Mouse (Mus musculus): ENCODE measurements around the gene Gmcl1. TPM values are rescaled to one million over a fixed set of nuclear protein-coding genes. Genes with fewer than 3 reads are reported as not detected.

Gmcl1 gene
- polyA plus RNA-seq, 1 experiment from 2014 or later, result 17.9 TPM

GRCm38 (mm10) chr6:86708072-86708774 is 25.0 kb downstream of the Gmcl1 start:
- peaks cover 6% of the 10 kb centered on the region; the same call in 1 of the 2 replicates for H3K36me3 ChIP-seq (ENCODE audit: control insufficient read depth, insufficient read depth, low read length)
- no peak overlapping the region for H3K9ac ChIP-seq (ENCODE audit: low read depth, low read length)
- H3K4me2 ChIP-seq, result no peak overlapping the region
- H3K4me1 ChIP-seq (replicated peaks; ENCODE audit: control insufficient read depth, insufficient read depth, low read length), result no peaks in the 10 kb centered on the region
- H3K27ac ChIP-seq (ENCODE audit: low read depth, low read length), result no peak overlapping the region
- WGBS, result 87% methylated on average over 4 of the region's 4 CpGs
- H3K9me3 ChIP-seq (ENCODE audit: control insufficient read depth, low read length), result no peaks in the 10 kb centered on the region
- ATAC-seq (replicated peaks; ENCODE audit: low FRiP score), result no peak
- H3K27me3 ChIP-seq (replicated peaks; ENCODE audit: control insufficient read depth, insufficient read depth, low read length), result no peaks in the 10 kb centered on the region
- DNase-seq (ENCODE audit: low spot score), result no peak
- no peak overlapping the region for H3K4me3 ChIP-seq (ENCODE audit: low read depth, low read length)

GRCm38 (mm10) chr6:86702577-86702976 is 30.6 kb downstream of the Gmcl1 start:
- ATAC-seq (replicated peaks; ENCODE audit: low FRiP score) (no peak), DNase-seq (ENCODE audit: low spot score) (no peak)
- no peak overlapping the region for H3K27ac ChIP-seq (ENCODE audit: low read depth, low read length)
- no peak overlapping the region for H3K4me3 ChIP-seq (ENCODE audit: low read depth, low read length)
- H3K27me3 ChIP-seq (replicated peaks; ENCODE audit: control insufficient read depth, insufficient read depth, low read length), result no peaks in the 10 kb centered on the region
- WGBS, result 82% methylated on average over 9 of the region's 9 CpGs
- no peak overlapping the region for H3K4me2 ChIP-seq
- H3K36me3 ChIP-seq (ENCODE audit: control insufficient read depth, insufficient read depth, low read length), result peaks cover 6% of the 10 kb centered on the region
- no peak overlapping the region for H3K9ac ChIP-seq (ENCODE audit: low read depth, low read length)
- no peaks in the 10 kb centered on the region for H3K9me3 ChIP-seq (ENCODE audit: control insufficient read depth, low read length)
- no peaks in the 10 kb centered on the region for H3K4me1 ChIP-seq (replicated peaks; ENCODE audit: control insufficient read depth, insufficient read depth, low read length)

- Histone ChIP-seq H3K4me3 (ENCODE audit: low read depth, low read length) (no peak overlapping the region), H3K9me3 (ENCODE audit: control insufficient read depth, low read length) (no peaks in the 10 kb centered on the region), H3K27ac (ENCODE audit: low read depth, low read length) (no peak overlapping the region), H3K4me2 (no peak overlapping the region), H3K36me3 (ENCODE audit: control insufficient read depth, insufficient read depth, low read length) (peaks cover 2% of the 10 kb centered on the region), H3K4me1 (replicated peaks; ENCODE audit: control insufficient read depth, insufficient read depth, low read length) (no peaks in the 10 kb centered on the region), H3K27me3 (replicated peaks; ENCODE audit: control insufficient read depth, insufficient read depth, low read length) (no peaks in the 10 kb centered on the region), H3K9ac (ENCODE audit: low read depth, low read length) (no peak overlapping the region)
- no peak for ATAC-seq (replicated peaks; ENCODE audit: low FRiP score)
- WGBS, result 76% methylated on average over 6 of the region's 6 CpGs
- no peak for DNase-seq (ENCODE audit: low spot score)
Measured at GRCm38 (mm10) chr6:86697903-86698302, 35.3 kb downstream of the Gmcl1 start.

- Histone ChIP-seq H3K27me3 (replicated peaks; ENCODE audit: control insufficient read depth, insufficient read depth, low read length) (no peaks in the 10 kb centered on the region), H3K9ac (ENCODE audit: low read depth, low read length) (no peak overlapping the region), H3K27ac (ENCODE audit: low read depth, low read length) (no peak overlapping the region), H3K4me3 (ENCODE audit: low read depth, low read length) (no peak overlapping the region), H3K4me2 (no peak overlapping the region), H3K9me3 (ENCODE audit: control insufficient read depth, low read length) (no peaks in the 10 kb centered on the region), H3K4me1 (replicated peaks; ENCODE audit: control insufficient read depth, insufficient read depth, low read length) (no peaks in the 10 kb centered on the region), H3K36me3 (ENCODE audit: control insufficient read depth, insufficient read depth, low read length) (peaks cover 2% of the 10 kb centered on the region)
- DNase-seq (ENCODE audit: low spot score), result no peak
- no peak for ATAC-seq (replicated peaks; ENCODE audit: low FRiP score)
- WGBS, result 87% methylated on average over 10 of the region's 10 CpGs
Measured at GRCm38 (mm10) chr6:86696213-86696612, 37.0 kb downstream of the Gmcl1 start.

GRCm38 (mm10) chr6:86694465-86694864 is 38.7 kb downstream of the Gmcl1 start:
- DNase-seq (ENCODE audit: low spot score) (peak; percentile 48), ATAC-seq (replicated peaks; ENCODE audit: low FRiP score) (no peak)
- 0 out of 2 replicates have a peak, but pooled peaks cover 1% of the 10 kb centered on the region for H3K4me1 ChIP-seq (replicated peaks; ENCODE audit: control insufficient read depth, insufficient read depth, low read length)
- peaks cover 2% of the 10 kb centered on the region; the same call in 1 of the 2 replicates for H3K36me3 ChIP-seq (ENCODE audit: control insufficient read depth, insufficient read depth, low read length)
- no peak overlapping the region for H3K27ac ChIP-seq (ENCODE audit: low read depth, low read length)
- no peaks in the 10 kb centered on the region for H3K9me3 ChIP-seq (ENCODE audit: control insufficient read depth, low read length)
- H3K27me3 ChIP-seq (replicated peaks; ENCODE audit: control insufficient read depth, insufficient read depth, low read length), result no peaks in the 10 kb centered on the region
- H3K4me2 ChIP-seq, result no peak overlapping the region
- H3K4me3 ChIP-seq (ENCODE audit: low read depth, low read length), result no peak overlapping the region
- no peak overlapping the region for H3K9ac ChIP-seq (ENCODE audit: low read depth, low read length)

GRCm38 (mm10) chr6:86689671-86690070 is 43.5 kb downstream of the Gmcl1 start:
- no peak for DNase-seq (ENCODE audit: low spot score)
- ATAC-seq (replicated peaks; ENCODE audit: low FRiP score), result peak; percentile 78
- 0 out of 2 replicates have a peak, but pooled peaks cover 3% of the 10 kb centered on the region for H3K4me1 ChIP-seq (replicated peaks; ENCODE audit: control insufficient read depth, insufficient read depth, low read length)
- no peaks in the 10 kb centered on the region for H3K9me3 ChIP-seq (ENCODE audit: control insufficient read depth, low read length)
- 81% methylated on average over 3 of the region's 3 CpGs for WGBS
- H3K9ac ChIP-seq (ENCODE audit: low read depth, low read length), result no peak overlapping the region
- no peaks in the 10 kb centered on the region for H3K36me3 ChIP-seq (ENCODE audit: control insufficient read depth, insufficient read depth, low read length)
- no peak overlapping the region for H3K4me2 ChIP-seq
- no peaks in the 10 kb centered on the region for H3K27me3 ChIP-seq (replicated peaks; ENCODE audit: control insufficient read depth, insufficient read depth, low read length)
- no peak overlapping the region for H3K27ac ChIP-seq (ENCODE audit: low read depth, low read length)
- H3K4me3 ChIP-seq (ENCODE audit: low read depth, low read length), result no peak overlapping the region

- H3K9ac ChIP-seq (ENCODE audit: low read depth, low read length), result no peak overlapping the region
- H3K4me1 ChIP-seq (replicated peaks; ENCODE audit: control insufficient read depth, insufficient read depth, low read length), result peaks cover 6% of the 10 kb centered on the region; the same call in 1 of the 2 replicates
- no peak overlapping the region for H3K4me3 ChIP-seq (ENCODE audit: low read depth, low read length)
- no peak for DNase-seq (ENCODE audit: low spot score)
- no peaks in the 10 kb centered on the region for H3K27me3 ChIP-seq (replicated peaks; ENCODE audit: control insufficient read depth, insufficient read depth, low read length)
- ATAC-seq (replicated peaks; ENCODE audit: low FRiP score), result no peak
- H3K27ac ChIP-seq (ENCODE audit: low read depth, low read length), result no peak overlapping the region
- no peaks in the 10 kb centered on the region; the same call in 1 of the 2 replicates for H3K36me3 ChIP-seq (ENCODE audit: control insufficient read depth, insufficient read depth, low read length)
- no peaks in the 10 kb centered on the region for H3K9me3 ChIP-seq (ENCODE audit: control insufficient read depth, low read length)
- WGBS, result 61% methylated on average over 1 of the region's 1 CpGs
- no peak overlapping the region for H3K4me2 ChIP-seq
Measured at GRCm38 (mm10) chr6:86686971-86687370, 46.2 kb downstream of the Gmcl1 start.

- H3K36me3 ChIP-seq (ENCODE audit: control insufficient read depth, insufficient read depth, low read length), result peaks cover 8% of the 10 kb centered on the region
- no peaks in the 10 kb centered on the region for H3K9me3 ChIP-seq (ENCODE audit: control insufficient read depth, low read length)
- peaks cover 6% of the 10 kb centered on the region; the same call in 1 of the 2 replicates for H3K4me1 ChIP-seq (replicated peaks; ENCODE audit: control insufficient read depth, insufficient read depth, low read length)
- peak overlapping the region; percentile 89 for H3K4me2 ChIP-seq
- no peak for DNase-seq (ENCODE audit: low spot score)
- 35% methylated on average over 12 of the region's 12 CpGs for WGBS
- no peaks in the 10 kb centered on the region for H3K27me3 ChIP-seq (replicated peaks; ENCODE audit: control insufficient read depth, insufficient read depth, low read length)
- H3K9ac ChIP-seq (ENCODE audit: low read depth, low read length), result peak overlapping the region; percentile 88
- ATAC-seq (replicated peaks; ENCODE audit: low FRiP score), result peak; percentile 29; the same call in 1 of the 2 replicates
- peak overlapping the region; percentile 86 for H3K4me3 ChIP-seq (ENCODE audit: low read depth, low read length)
- 0 out of 2 replicates have a peak overlapping the region, but pooled peaks have one; percentile 61 for H3K27ac ChIP-seq (ENCODE audit: low read depth, low read length)
Measured at GRCm38 (mm10) chr6:86684655-86685011, 48.5 kb downstream of the Gmcl1 start.

Data from liver, embryonic 11.5 days (tissue).